Mouse (Mus musculus) ES-E14 (cell line): Measurements from ENCODE around the gene Spats2.

ENCODE experiments used
- MAFK ChIP-seq: IDR thresholded peaks from 2 replicates; pipeline ENCODE4 v1.6.1; 2014; ENCODE audit warnings: mild to moderate bottlenecking, low read depth, low read length, inconsistent platforms; ENCODE audit not compliant: insufficient read depth
- ZNF384 ChIP-seq: IDR thresholded peaks from 2 replicates; pipeline ENCODE4 v1.6.1; 2012; ENCODE audit warnings: low read depth, low read length, inconsistent platforms

DNA sequence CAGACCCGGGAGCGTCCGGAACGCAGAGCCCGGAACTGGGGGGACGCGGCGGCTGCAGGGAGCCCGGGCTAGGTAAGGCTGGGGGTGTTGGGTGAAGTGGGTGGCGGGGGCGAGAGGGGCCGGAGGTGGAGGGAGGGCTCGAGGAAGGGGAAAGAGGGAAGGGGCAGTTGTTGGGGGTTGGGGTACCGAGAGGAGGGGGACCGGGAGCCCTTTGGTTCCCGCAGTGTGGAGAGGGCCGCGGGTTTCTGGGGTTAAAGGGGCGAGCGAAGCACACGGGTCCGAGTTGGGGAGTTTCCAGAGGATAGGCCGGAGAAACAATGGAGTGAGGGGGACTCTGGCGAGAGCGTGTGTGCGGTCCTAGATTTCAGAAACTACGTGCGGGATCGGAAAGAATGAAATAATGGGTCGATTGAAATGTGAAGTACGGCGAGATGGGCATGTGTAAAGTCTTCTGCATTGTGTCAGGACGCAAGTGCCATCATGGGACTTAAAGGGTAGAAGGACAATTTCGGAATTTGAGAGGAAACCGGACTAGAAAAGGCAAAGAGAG, 1.2 kb downstream of the Spats2 start:
- TF ChIP-seq MAFK (no peak), ZNF384 (no peak)
